Mouse (Mus musculus): ENCODE data around the gene Arhgef17.

- no peak for TF ChIP-seq CTCF (IDR thresholded peaks at IDR 0.05; ENCODE audit: low read depth, low read length)
- no peak for TF ChIP-seq TAL1 (conservative IDR thresholded peaks at IDR 0.05; ENCODE audit: low read depth, low read length)
- TF ChIP-seq POLR2AphosphoS5 (IDR thresholded peaks at IDR 0.05; ENCODE audit: insufficient replicate concordance, low read depth, low read length), result no peak
- no peak for TF ChIP-seq GATA1 (IDR thresholded peaks at IDR 0.05; ENCODE audit: borderline replicate concordance, low read length)
- no peak for TF ChIP-seq GATA2 (IDR thresholded peaks at IDR 0.05; ENCODE audit: borderline replicate concordance, low read depth, low read length)
These were observed 47.4 kb downstream of the Arhgef17 start for GRCm38 (mm10) chr7:100884460-100884859.

All from G1E (cell line).